ENCODE assay signal across 8 mouse cellular contexts in genomic region chr2:93046509-93046835, GRCm38 (mm10). TPM values are rescaled to one million over a fixed set of nuclear protein-coding genes. Genes with fewer than 3 reads are reported as not detected.
DNase-seq lines count a peak whose midpoint lies in the region; ATAC-seq and TF ChIP-seq lines count a peak whose summit lies in the region.

No protein-coding gene starts in this region.

- no peaks in the 10 kb centered on the region for H3K36me3 ChIP-seq in lung, embryonic 14.5 days (ENCODE audit: insufficient read depth)
- no peaks in the 10 kb centered on the region for H3K36me3 ChIP-seq in embryonic facial prominence, embryonic 14.5 days (ENCODE audit: control insufficient read depth, insufficient read depth, low read length)
- H3K36me3 ChIP-seq in intestine, embryonic 16.5 days (ENCODE audit: control insufficient read depth, insufficient read depth, low read length): no peaks in the 10 kb centered on the region
- no peaks in the 10 kb centered on the region for H3K36me3 ChIP-seq in neural tube, embryonic 14.5 days (ENCODE audit: control insufficient read depth, insufficient read depth, low read length)

- peak overlapping the region; percentile 97 for H3K27ac ChIP-seq in lung, embryonic 14.5 days (ENCODE audit: low read depth)
- H3K27ac ChIP-seq in embryonic facial prominence, embryonic 14.5 days (replicated peaks; ENCODE audit: low read depth, low read length): peak overlapping the region; percentile 98
- H3K27ac ChIP-seq in intestine, embryonic 16.5 days (ENCODE audit: low read length): peak overlapping the region; percentile 93
- H3K27ac ChIP-seq in neural tube, embryonic 14.5 days (ENCODE audit: low read depth, low read length): peak overlapping the region; percentile 93

- peak overlapping the region; percentile 99 for H3K9ac ChIP-seq in lung, embryonic 14.5 days
- H3K9ac ChIP-seq in embryonic facial prominence, embryonic 14.5 days (ENCODE audit: low read depth, low read length): peak overlapping the region; percentile 96
- H3K9ac ChIP-seq in intestine, embryonic 16.5 days (ENCODE audit: low read depth, low read length): peak overlapping the region; percentile 99
- peak overlapping the region; percentile 93; the same call in 1 of the 2 replicates for H3K9ac ChIP-seq in neural tube, embryonic 14.5 days (replicated peaks; ENCODE audit: low read depth, low read length)

- peak overlapping the region; percentile 71 for H3K4me2 ChIP-seq in lung, embryonic 14.5 days
- peak overlapping the region; percentile 57 for H3K4me2 ChIP-seq in embryonic facial prominence, embryonic 14.5 days (ENCODE audit: low read depth, low read length)
- peak overlapping the region; percentile 80 for H3K4me2 ChIP-seq in intestine, embryonic 16.5 days (ENCODE audit: low read depth, low read length)
- H3K4me2 ChIP-seq in neural tube, embryonic 14.5 days (ENCODE audit: low read depth, low read length): peak overlapping the region; percentile 67

- WGBS in lung, embryonic 14.5 days: 10% methylated on average over 5 of the region's 5 CpGs
- 15% methylated on average over 5 of the region's 5 CpGs for WGBS in embryonic facial prominence, embryonic 14.5 days
- WGBS in intestine, embryonic 16.5 days: 16% methylated on average over 5 of the region's 5 CpGs
- WGBS in neural tube, embryonic 14.5 days: 30% methylated on average over 5 of the region's 5 CpGs

- H3K27me3 ChIP-seq in lung, embryonic 14.5 days (ENCODE audit: insufficient read depth, low read length): no peaks in the 10 kb centered on the region
- H3K27me3 ChIP-seq in embryonic facial prominence, embryonic 14.5 days (replicated peaks; ENCODE audit: control insufficient read depth, insufficient read depth, low read length): no peaks in the 10 kb centered on the region
- H3K27me3 ChIP-seq in intestine, embryonic 16.5 days (replicated peaks; ENCODE audit: control insufficient read depth, insufficient read depth, low read length): no peaks in the 10 kb centered on the region
- H3K27me3 ChIP-seq in neural tube, embryonic 14.5 days (ENCODE audit: control insufficient read depth, insufficient read depth, low read length): no peaks in the 10 kb centered on the region

- intact Hi-C loops in left cerebral cortex, postnatal 25 days (cut with DNase I): loop anchor here (5.0 kb wide), 1 partner anchor 94 kb away; no protein-coding TSS in a partner anchor

- H3K4me1 ChIP-seq in lung, embryonic 14.5 days (ENCODE audit: insufficient read depth): peaks cover 25% of the 10 kb centered on the region
- H3K4me1 ChIP-seq in embryonic facial prominence, embryonic 14.5 days (ENCODE audit: control insufficient read depth, insufficient read depth, low read length): peaks cover 21% of the 10 kb centered on the region
- H3K4me1 ChIP-seq in intestine, embryonic 16.5 days (ENCODE audit: control insufficient read depth, insufficient read depth, low read length): peaks cover 33% of the 10 kb centered on the region
- H3K4me1 ChIP-seq in neural tube, embryonic 14.5 days (ENCODE audit: control insufficient read depth, insufficient read depth, low read length): peaks cover 15% of the 10 kb centered on the region

- no peaks in the 10 kb centered on the region for H3K9me3 ChIP-seq in lung, embryonic 14.5 days (ENCODE audit: low read depth, low read length)
- H3K9me3 ChIP-seq in embryonic facial prominence, embryonic 14.5 days (ENCODE audit: control insufficient read depth, low read length): no peaks in the 10 kb centered on the region
- H3K9me3 ChIP-seq in intestine, embryonic 16.5 days (ENCODE audit: control insufficient read depth, low read length): no peaks in the 10 kb centered on the region
- H3K9me3 ChIP-seq in neural tube, embryonic 14.5 days (ENCODE audit: control insufficient read depth, low read length): no peaks in the 10 kb centered on the region

- no peak for TF ChIP-seq CTCF in lung, embryonic 14.5 days (IDR thresholded peaks at IDR 0.05; ENCODE audit: low read depth)

- no peak for DNase-seq in lung, embryonic 14.5 days
- DNase-seq in lung, postnatal 4 days: no peak
- no peak for DNase-seq in embryonic facial prominence, embryonic 14.5 days (ENCODE audit: low spot score)
- DNase-seq in left cerebral cortex, postnatal 25 days (ENCODE audit: low spot score in 2 of 2): no peak
- no peak for DNase-seq in right cerebral cortex, adult 2 months (ENCODE audit: low spot score in 2 of 2)
- no peak for DNase-seq in thymus, postnatal 0 days (ENCODE audit: low spot score)

- no peak for ATAC-seq in lung, embryonic 14.5 days (ENCODE audit: insufficient read depth)
- no peak for ATAC-seq in embryonic facial prominence, embryonic 14.5 days (ENCODE audit: low read depth)
- no peak for ATAC-seq in intestine, embryonic 16.5 days
- no peak for ATAC-seq in neural tube, embryonic 14.5 days (ENCODE audit: low read depth)

- H3K4me3 ChIP-seq in lung, embryonic 14.5 days (ENCODE audit: low read depth, low read length): peak overlapping the region; percentile 74
- H3K4me3 ChIP-seq in embryonic facial prominence, embryonic 14.5 days (ENCODE audit: low read depth, low read length): peak overlapping the region; percentile 72
- peak overlapping the region; percentile 89 for H3K4me3 ChIP-seq in intestine, embryonic 16.5 days (ENCODE audit: low read length)
- peak overlapping the region; percentile 86 for H3K4me3 ChIP-seq in neural tube, embryonic 14.5 days (ENCODE audit: low read depth, low read length)

RNA-seq across cellular contexts. Expression of gene Prdm11, which starts 0.5 kb away (rescaled TPM):
- polyA plus RNA-seq in lung, embryonic 14.5 days (2014; fragmentation: Nextera tagmentation; extraction: Ambion mirVana): 4.4 and 4.8 TPM in 2 replicates
- 4.6 and 4.8 TPM in 2 replicates for polyA plus RNA-seq in embryonic facial prominence, embryonic 14.5 days (2014; fragmentation: Nextera tagmentation; extraction: Ambion mirVana)
- 7.1 and 7.3 TPM in 2 replicates for polyA plus RNA-seq in intestine, embryonic 16.5 days (2015; fragmentation: Nextera tagmentation; extraction: Ambion mirVana)
- 1.8 TPM in 2 replicates for polyA plus RNA-seq in neural tube, embryonic 14.5 days (2014; fragmentation: Nextera tagmentation; extraction: Ambion mirVana)
- total RNA-seq in left cerebral cortex, postnatal 25 days (2021): 10 to 100 TPM; 21.7 to 25.8 TPM
- polyA plus RNA-seq in thymus, postnatal 0 days (2015; fragmentation: Nextera tagmentation; extraction: Ambion mirVana): 4.4 and 6.5 TPM in 2 replicates
